Mouse (Mus musculus) cerebellum, adult 2 months (tissue): Measurements from ENCODE around the gene Pik3r6.

Experiments
- CTCF ChIP-seq: fragments of 200-500 bp; IDR thresholded peaks from 2 replicates; pipeline ENCODE4 v1.5.1; 2011; ENCODE audit warnings: low read depth, mild to moderate bottlenecking, control low read depth, low read length, moderate library complexity, borderline replicate concordance; ENCODE audit not compliant: insufficient read depth
- POLR2A ChIP-seq: fragments of 200-500 bp; IDR thresholded peaks from 2 replicates; pipeline ENCODE4 v1.6.1; 2011; ENCODE audit warnings: low read length, control low read depth, borderline replicate concordance; ENCODE audit not compliant: insufficient read depth

- TF ChIP-seq POLR2A (no peak), CTCF (no peak)
These were observed 10.2 kb upstream of the Pik3r6 start for GRCm38 (mm10) chr11:68492592-68492991.
